Mouse (Mus musculus) C2C12 (cell line): ENCODE measurements around the gene Camta1. TPM values are rescaled to one million over a fixed set of nuclear protein-coding genes. Genes with fewer than 3 reads are reported as not detected.

Experiments
- H3K27me3 ChIP-seq: one replicate; pipeline ENCODE4 v1.6.1; 2011; ENCODE audit not compliant: control insufficient read depth, insufficient read depth, insufficient read length
- H3K36me3 ChIP-seq: one replicate; pipeline ENCODE4 v1.6.1; 2011; ENCODE audit not compliant: control insufficient read depth, insufficient read depth
- H3K4me3 ChIP-seq: one replicate; pipeline ENCODE4 v1.5.1; 2011; ENCODE audit warnings: mild to moderate bottlenecking, control low read depth; ENCODE audit not compliant: poor library complexity, insufficient read depth, severe bottlenecking
- H3K79me2 ChIP-seq: one replicate; pipeline ENCODE4 v1.6.1; 2011; ENCODE audit not compliant: control insufficient read depth, insufficient read depth
- H3K79me3 ChIP-seq: one replicate; pipeline ENCODE4 v1.6.1; 2011; ENCODE audit warnings: low read depth, control low read depth
- H3ac ChIP-seq: one replicate; pipeline ENCODE3; 2011; ENCODE audit warnings: low read depth; ENCODE audit not compliant: control insufficient read depth, insufficient read length
- CEBPB ChIP-seq: IDR thresholded peaks from one replicate; pipeline ENCODE4 v1.6.1; 2011; ENCODE audit warnings: low read depth, mild to moderate bottlenecking, control low read depth, moderate library complexity
- CTCF ChIP-seq: IDR thresholded peaks from one replicate; pipeline ENCODE4 v1.5.1; 2011; ENCODE audit not compliant: control insufficient read depth, insufficient read depth, insufficient read length
- FOSL1 ChIP-seq: IDR thresholded peaks from one replicate; pipeline ENCODE4 v1.8.0; 2011; ENCODE audit warnings: mild to moderate bottlenecking, low read length; ENCODE audit not compliant: poor library complexity, insufficient read depth, severe bottlenecking
- MAX ChIP-seq: IDR thresholded peaks from one replicate; pipeline ENCODE4 v1.6.1; 2011; ENCODE audit warnings: mild to moderate bottlenecking, control low read depth
- MYOD1 ChIP-seq: IDR thresholded peaks from one replicate; pipeline ENCODE4 v1.6.1; 2011; ENCODE audit warnings: low read depth; ENCODE audit not compliant: control insufficient read depth, insufficient read length
- MYOG ChIP-seq: IDR thresholded peaks from one replicate; pipeline ENCODE4 v1.6.1; 2011; ENCODE audit not compliant: control insufficient read depth, insufficient read length; ENCODE audit errors: extremely low read depth
- USF1 ChIP-seq: IDR thresholded peaks from one replicate; pipeline ENCODE4 v1.6.1; 2011; ENCODE audit warnings: low read depth, mild to moderate bottlenecking, control low read depth, moderate library complexity
- polyA plus RNA-seq: library from polyadenylated mRNA; unstranded; fragments of >200 nt; fragmentation: generic; extraction: Trizol; gene quantifications from one replicate; pipeline ENCODE4 v1.2.1, GENCODE M21; 2012; ENCODE audit warnings: missing spikeins

Camta1 gene
- polyA plus RNA-seq, 1 experiment, result 21.7 TPM

DNA sequence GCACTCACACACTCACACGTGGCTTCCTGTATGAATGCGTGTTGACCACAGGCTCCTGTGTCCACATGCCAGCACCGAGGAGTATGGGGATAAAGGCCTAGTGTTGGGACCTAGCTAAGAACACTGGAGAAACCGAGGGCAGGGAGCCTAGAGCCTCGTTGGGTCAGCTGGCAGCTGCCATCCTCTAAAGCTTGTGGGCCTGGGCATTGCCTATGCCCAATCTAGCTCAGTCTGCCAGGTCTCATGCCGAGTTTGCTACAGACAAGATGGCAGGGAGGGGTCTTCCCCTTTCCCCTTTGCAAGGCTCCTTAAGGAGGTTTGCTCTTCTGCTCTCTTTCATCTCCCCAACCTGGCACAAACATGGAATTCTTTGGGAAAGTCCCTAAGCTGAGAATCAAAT, 555.9 kb downstream of the Camta1 start:
- Histone ChIP-seq H3K79me3 (no peaks in the 10 kb centered on the region), H3K27me3 (no peaks in the 10 kb centered on the region), H3K36me3 (no peaks in the 10 kb centered on the region), H3ac (no peak overlapping the region), H3K4me3 (no peak overlapping the region), H3K79me2 (no peaks in the 10 kb centered on the region)
- TF ChIP-seq USF1 (no peak), MYOD1 (no peak), CTCF (no peak), FOSL1 (no peak), MAX (no peak), CEBPB (no peak), MYOG (no peak)

DNA sequence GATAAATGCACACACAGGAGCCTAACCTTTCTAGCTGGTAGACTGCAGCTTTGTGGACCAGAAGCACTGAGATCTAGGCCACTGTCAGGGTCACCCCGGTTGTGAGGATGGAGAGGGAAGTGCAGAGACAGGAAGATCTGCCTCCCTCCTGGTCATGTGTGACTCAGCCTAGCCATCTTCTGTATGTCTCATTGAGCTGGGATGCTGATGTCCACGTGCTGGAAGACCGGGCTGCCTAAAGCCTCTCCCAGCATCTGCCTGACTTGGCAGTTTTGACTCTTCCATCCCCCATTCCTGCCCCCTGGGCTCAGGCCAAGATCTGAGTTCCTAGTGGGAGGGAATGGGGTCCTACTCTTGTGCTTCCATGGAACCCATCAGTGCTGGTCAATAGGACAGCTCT, 557.7 kb downstream of the Camta1 start:
- no peak overlapping the region for H3ac ChIP-seq
- TF ChIP-seq MAX, result no peak
- no peak for TF ChIP-seq USF1
- no peak for TF ChIP-seq MYOG
- TF ChIP-seq CEBPB, result no peak
- TF ChIP-seq CTCF, result no peak
- TF ChIP-seq MYOD1, result no peak
- no peak for TF ChIP-seq FOSL1
- peaks cover 3% of the 10 kb centered on the region for H3K27me3 ChIP-seq
- H3K79me2 ChIP-seq, result no peaks in the 10 kb centered on the region
- no peaks in the 10 kb centered on the region for H3K79me3 ChIP-seq
- no peaks in the 10 kb centered on the region for H3K36me3 ChIP-seq
- H3K4me3 ChIP-seq, result no peak overlapping the region

DNA sequence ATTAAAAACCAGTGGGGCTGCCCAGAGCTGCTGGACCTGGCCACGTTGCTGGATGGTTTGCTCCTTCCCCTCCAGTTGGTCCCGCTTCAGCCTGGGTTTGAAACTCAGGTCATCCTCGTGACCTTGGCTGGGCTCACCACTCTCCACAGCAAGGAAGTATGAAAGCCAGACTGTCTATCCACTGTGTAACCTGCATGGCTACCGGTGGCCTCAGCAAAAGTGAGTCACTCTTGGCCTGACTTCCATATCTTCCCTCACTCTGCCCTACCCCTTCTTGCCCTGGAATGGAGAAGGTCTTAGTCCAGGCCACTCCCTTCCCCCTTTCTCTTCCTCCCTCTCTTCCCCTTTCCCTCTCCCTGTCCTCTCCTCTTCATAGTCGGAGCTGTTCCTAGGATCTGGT, 558.2 kb downstream of the Camta1 start:
- Histone ChIP-seq H3K27me3 (peaks cover 3% of the 10 kb centered on the region), H3K79me3 (no peaks in the 10 kb centered on the region), H3K4me3 (no peak overlapping the region), H3K36me3 (no peaks in the 10 kb centered on the region), H3ac (no peak overlapping the region), H3K79me2 (no peaks in the 10 kb centered on the region)
- TF ChIP-seq USF1, result no peak
- no peak for TF ChIP-seq CEBPB
- no peak for TF ChIP-seq MYOD1
- TF ChIP-seq MYOG, result no peak
- no peak for TF ChIP-seq FOSL1
- TF ChIP-seq CTCF, result no peak
- TF ChIP-seq MAX, result no peak

DNA sequence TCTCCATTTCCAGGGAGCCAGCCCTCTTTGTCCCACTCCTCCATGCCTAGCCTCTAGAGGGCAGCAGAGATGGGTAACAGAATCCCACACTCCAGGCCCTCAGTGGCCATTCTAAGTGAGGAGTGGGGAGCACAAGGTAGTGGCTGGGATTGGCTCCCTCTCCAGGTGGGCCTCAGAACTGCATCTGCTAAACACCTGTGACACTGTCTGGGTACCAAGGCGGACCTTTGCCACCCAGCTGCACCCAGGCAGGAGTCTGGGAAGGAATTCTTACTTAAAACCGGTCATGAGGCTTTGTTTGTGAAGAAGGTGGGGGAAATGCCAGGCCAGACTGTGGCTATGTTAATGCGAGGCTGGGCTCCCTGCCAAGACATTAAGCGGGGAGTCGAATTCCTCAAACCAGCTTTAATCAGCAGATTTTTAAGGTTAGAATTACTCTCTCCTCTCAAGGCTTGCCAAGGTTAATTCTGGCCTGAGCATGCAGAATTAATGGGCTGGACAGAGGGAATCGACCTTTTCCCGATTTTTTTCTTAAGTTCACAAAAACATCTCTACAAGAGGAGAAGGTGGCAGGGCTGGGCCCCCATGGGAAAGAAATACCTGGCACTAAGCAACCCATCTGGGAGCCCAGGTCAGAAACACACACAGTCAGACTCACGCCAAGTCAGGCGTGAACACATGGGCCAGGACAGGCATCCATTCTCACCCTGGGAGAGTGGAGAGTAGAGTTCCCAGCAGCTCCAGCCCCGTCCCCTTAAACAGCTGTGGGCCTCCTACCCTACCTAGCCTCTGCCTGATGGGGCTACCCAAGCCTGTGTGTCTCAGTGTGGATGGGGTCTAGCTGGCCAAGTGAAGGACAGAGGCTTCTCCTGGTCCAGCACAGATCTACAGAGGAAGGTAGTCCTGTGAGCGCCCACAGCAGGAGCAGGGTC, 559.2 kb downstream of the Camta1 start:
- Histone ChIP-seq H3K4me3 (no peak overlapping the region), H3K79me2 (no peaks in the 10 kb centered on the region), H3K79me3 (no peaks in the 10 kb centered on the region), H3K36me3 (no peaks in the 10 kb centered on the region), H3K27me3 (peaks cover 3% of the 10 kb centered on the region), H3ac (no peak overlapping the region)
- no peak for TF ChIP-seq USF1
- no peak for TF ChIP-seq FOSL1
- TF ChIP-seq CEBPB, result no peak
- TF ChIP-seq CTCF, result no peak
- TF ChIP-seq MAX, result no peak
- TF ChIP-seq MYOG, result no peak
- TF ChIP-seq MYOD1, result no peak

DNA sequence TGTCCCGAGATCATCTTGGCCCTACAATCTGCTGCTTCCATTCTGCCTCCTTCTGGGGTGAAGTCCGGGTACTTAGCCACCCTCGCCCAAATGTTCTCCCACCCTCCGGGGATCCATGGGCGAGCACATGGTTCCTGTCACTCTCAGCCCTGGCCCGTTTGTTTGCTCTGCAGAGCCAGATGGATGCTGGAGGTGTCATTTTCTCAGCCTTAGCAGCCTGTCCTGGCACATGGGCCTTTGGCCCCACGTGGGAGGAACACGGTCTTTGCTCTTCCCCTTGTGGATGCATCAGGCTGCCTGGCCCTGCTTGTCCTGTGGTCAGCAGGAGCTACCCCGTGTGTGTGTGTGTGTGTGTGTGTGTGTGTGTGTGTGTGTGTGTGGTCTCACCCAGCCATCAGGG, 560.3 kb downstream of the Camta1 start:
- Histone ChIP-seq H3K36me3 (no peaks in the 10 kb centered on the region), H3ac (no peak overlapping the region), H3K27me3 (peaks cover 3% of the 10 kb centered on the region), H3K79me3 (no peaks in the 10 kb centered on the region), H3K4me3 (no peak overlapping the region), H3K79me2 (no peaks in the 10 kb centered on the region)
- no peak for TF ChIP-seq FOSL1
- TF ChIP-seq MYOD1, result no peak
- no peak for TF ChIP-seq MAX
- no peak for TF ChIP-seq CTCF
- no peak for TF ChIP-seq MYOG
- TF ChIP-seq CEBPB, result no peak
- no peak for TF ChIP-seq USF1
